Mouse (Mus musculus) embryo, embryonic 9.5 days (tissue): ENCODE measurements around the gene Naga.

Experiments used
- DNase-seq: peaks from one replicate; pipeline ENCODE4 v3.0.0-alpha.2; 2017; ENCODE audit errors: extremely low spot score

Gene Naga

GRCm38 (mm10) chr15:82354126-82354945 lies 15.6 kb upstream of the Naga start, which contains the start of gene Ndufa6:
Ndufa6 (minus strand) TSS chr15:82354322.
- peak; percentile 97 for DNase-seq

GRCm38 (mm10) chr15:82353745-82354113 lies 15.0 kb upstream of the Naga start:
- DNase-seq: no peak

GRCm38 (mm10) chr15:82353078-82353744 lies 14.5 kb upstream of the Naga start:
- DNase-seq: no peak

GRCm38 (mm10) chr15:82351480-82351879 lies 12.8 kb upstream of the Naga start:
- DNase-seq: no peak

GRCm38 (mm10) chr15:82350349-82350748 lies 11.6 kb upstream of the Naga start:
- no peak for DNase-seq

GRCm38 (mm10) chr15:82348999-82349341 lies 10.2 kb upstream of the Naga start:
- no peak for DNase-seq

- DNase-seq: no peak
Measured at GRCm38 (mm10) chr15:82348258-82348998, 9.7 kb upstream of the Naga start.

- DNase-seq: no peak
Measured at GRCm38 (mm10) chr15:82347852-82348251, 9.1 kb upstream of the Naga start.

GRCm38 (mm10) chr15:82347303-82347676 lies 8.6 kb upstream of the Naga start:
- no peak for DNase-seq

GRCm38 (mm10) chr15:82346580-82347302 lies 8.0 kb upstream of the Naga start:
- no peak for DNase-seq

- DNase-seq: peak; percentile 99
Measured at GRCm38 (mm10) chr15:82345820-82346470, 7.2 kb upstream of the Naga start.

- no peak for DNase-seq
Measured at GRCm38 (mm10) chr15:82344971-82345370, 6.2 kb upstream of the Naga start.

GRCm38 (mm10) chr15:82343368-82344287 lies 4.9 kb upstream of the Naga start:
- no peak for DNase-seq

GRCm38 (mm10) chr15:82342543-82342935 lies 3.8 kb upstream of the Naga start:
- DNase-seq: no peak

- no peak for DNase-seq
Measured at GRCm38 (mm10) chr15:82341675-82342542, 3.2 kb upstream of the Naga start.

GRCm38 (mm10) chr15:82341036-82341501 lies 2.3 kb upstream of the Naga start:
- peak; percentile 55 for DNase-seq

GRCm38 (mm10) chr15:82340414-82341035 lies 1.8 kb upstream of the Naga start:
- no peak for DNase-seq

GRCm38 (mm10) chr15:82339634-82340254 lies 1.0 kb upstream of the Naga start:
- DNase-seq: no peak
